Mouse (Mus musculus): ENCODE data around the gene Olfr1474. TPM values are rescaled to one million over a fixed set of nuclear protein-coding genes. Genes with fewer than 3 reads are reported as not detected.
"Not testable (repeated sequence)": the region's sequence is repeated elsewhere in the genome, so short reads cannot be mapped to it uniquely, and the experiment has no call there.

Olfr1474 gene
- not detected in 2 replicates for polyA plus RNA-seq (2015; fragmentation: Nextera tagmentation; extraction: Ambion mirVana)

DNA sequence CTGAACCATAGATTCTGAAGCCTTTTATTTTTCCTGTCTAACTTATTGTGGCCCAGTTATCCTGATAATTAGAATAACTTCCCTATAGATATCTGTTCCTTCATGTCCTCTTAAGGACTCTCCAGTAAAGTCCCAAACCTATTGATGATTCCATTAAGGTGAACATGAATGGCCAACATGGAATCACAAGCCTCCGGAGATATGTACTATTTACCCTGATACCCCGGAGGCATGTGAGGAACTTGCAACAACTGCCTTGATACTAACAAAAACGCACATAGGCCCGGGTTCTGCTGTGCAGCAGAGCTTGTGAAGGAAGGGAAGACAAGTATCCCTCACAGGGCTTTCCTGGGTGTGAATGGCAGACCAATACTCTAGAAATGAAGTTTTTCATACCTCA is at the start of gene Olfr1474:
Gene Olfr1474 (plus strand): TSS at position 301 of the 400 bp plus-strand sequence.
- not testable (repeated sequence) for H3K4me3 ChIP-seq (replicated peaks); H3K9me3 ChIP-seq (replicated peaks); ATAC-seq (ENCODE audit: insufficient read depth); H3K27me3 ChIP-seq; H3K9ac ChIP-seq; H3K4me2 ChIP-seq; H3K36me3 ChIP-seq (replicated peaks); H3K27ac ChIP-seq (replicated peaks); H3K4me1 ChIP-seq (replicated peaks)
- 68% methylated on average over 4 of the region's 4 CpGs for WGBS (ENCODE audit: insufficient replicate concordance)

DNA sequence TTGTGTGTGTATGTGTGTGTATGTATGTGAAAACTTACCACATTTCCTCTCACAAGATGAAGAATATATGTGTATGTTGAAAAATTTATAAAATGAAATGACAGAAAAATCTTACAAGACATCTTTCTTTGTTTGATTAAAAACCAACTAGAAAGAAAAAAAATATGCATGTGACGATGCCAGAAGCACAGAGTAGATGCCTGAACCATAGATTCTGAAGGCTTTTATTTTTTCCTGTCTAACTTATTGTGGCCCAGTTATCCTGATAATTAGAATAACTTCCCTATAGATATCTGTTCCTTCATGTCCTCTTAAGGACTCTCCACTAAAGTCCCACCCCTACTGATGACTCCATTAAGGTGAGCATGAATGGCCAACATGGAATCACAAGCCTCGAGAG is 26.3 kb upstream of the Olfr1474 start, which contains the start of gene Olfr1471:
Gene Olfr1471 (plus strand): TSS at position 301 of the 400 bp plus-strand sequence.
- not testable (repeated sequence) for H3K27me3 ChIP-seq; H3K9me3 ChIP-seq (replicated peaks); ATAC-seq (ENCODE audit: insufficient read depth); H3K27ac ChIP-seq (replicated peaks); H3K4me3 ChIP-seq (replicated peaks); H3K9ac ChIP-seq; H3K4me1 ChIP-seq (replicated peaks); H3K36me3 ChIP-seq (replicated peaks); H3K4me2 ChIP-seq
- 33% methylated on average over 2 of the region's 2 CpGs for WGBS (ENCODE audit: insufficient replicate concordance)

DNA sequence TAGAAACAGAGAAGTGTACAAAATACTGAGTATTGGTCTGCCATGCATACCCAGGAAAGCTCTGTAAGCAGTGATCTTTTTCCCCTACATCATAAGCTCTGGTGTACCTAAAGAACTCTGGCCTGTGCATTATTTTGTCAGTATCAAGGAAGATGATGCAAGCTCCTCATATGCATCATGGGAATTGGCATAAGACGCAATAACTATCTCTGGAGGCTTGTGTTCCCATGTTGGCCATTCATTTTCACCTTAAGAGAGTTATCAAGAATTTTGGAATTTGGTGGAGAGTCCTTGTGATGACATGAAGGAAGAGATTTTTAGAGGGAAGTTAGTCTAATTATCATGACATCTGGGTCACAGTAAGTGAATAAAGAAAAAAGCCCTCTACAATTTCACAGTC is 13.4 kb upstream of the Olfr1474 start, which contains the start of gene Olfr1472:
Gene Olfr1472 (minus strand): TSS at position 101 of the 400 bp plus-strand sequence.
- Histone ChIP-seq H3K27ac (replicated peaks) (no peak within 1 kb of the TSS), H3K4me3 (replicated peaks) (no peak within 1 kb of the TSS), H3K9me3 (replicated peaks) (no peaks in the 10 kb centered on the region), H3K9ac (no peak within 1 kb of the TSS), H3K4me2 (no peak within 1 kb of the TSS), H3K36me3 (replicated peaks) (no peaks in the 10 kb centered on the region), H3K27me3 (no peaks in the 10 kb centered on the region), H3K4me1 (replicated peaks) (no peaks in the 10 kb centered on the region)
- no peak for ATAC-seq (ENCODE audit: insufficient read depth)
- 61% methylated on average over 1 of the region's 1 CpGs for WGBS (ENCODE audit: insufficient replicate concordance)

DNA sequence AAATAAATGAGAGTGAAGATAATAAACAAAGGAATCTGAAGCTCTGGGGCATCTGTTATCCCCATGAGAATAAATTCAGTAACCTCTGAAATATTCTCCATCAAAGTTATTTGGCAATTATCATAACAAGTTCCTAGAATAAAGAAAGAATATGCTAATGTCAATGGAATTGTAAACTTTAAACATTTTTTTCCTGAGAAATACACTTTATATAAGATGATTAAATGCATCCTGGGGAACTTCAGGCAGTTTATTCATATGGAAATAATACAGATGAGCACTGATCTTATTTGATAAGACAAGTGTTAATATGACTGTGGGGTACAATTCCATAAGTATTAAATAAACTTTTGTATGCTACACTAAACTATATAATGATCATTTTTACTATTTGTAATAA is 10.7 kb downstream of the Olfr1474 start, which contains the start of gene Olfr1475:
Gene Olfr1475 (minus strand): TSS at position 101 of the 400 bp plus-strand sequence.
- Histone ChIP-seq H3K9ac (no peak within 1 kb of the TSS), H3K4me2 (no peak within 1 kb of the TSS), H3K27ac (replicated peaks) (no peak within 1 kb of the TSS), H3K27me3 (no peaks in the 10 kb centered on the region), H3K4me1 (replicated peaks) (no peaks in the 10 kb centered on the region), H3K36me3 (replicated peaks) (no peaks in the 10 kb centered on the region), H3K9me3 (replicated peaks) (no peaks in the 10 kb centered on the region), H3K4me3 (replicated peaks) (no peak within 1 kb of the TSS)
- ATAC-seq (ENCODE audit: insufficient read depth), result no peak

DNA sequence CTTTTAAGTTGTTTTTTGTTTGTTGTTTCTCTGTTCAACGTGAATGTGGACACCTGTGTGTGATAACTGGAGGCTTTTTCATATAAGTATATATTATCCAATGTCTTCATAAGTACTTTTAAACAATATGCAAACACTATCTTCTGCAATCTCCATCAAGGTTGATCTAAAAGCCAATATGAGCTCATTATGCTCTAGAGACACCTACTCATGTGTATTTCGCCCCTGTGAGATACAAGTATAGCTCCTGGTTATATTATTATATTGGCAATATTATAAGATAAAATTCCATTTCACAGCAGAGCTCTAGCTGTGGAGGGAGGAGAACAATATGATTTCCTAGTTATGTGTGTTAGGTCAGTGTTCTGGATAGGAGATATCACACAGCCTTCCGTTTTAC is 30.9 kb downstream of the Olfr1474 start, which contains the start of gene Olfr1477:
Gene Olfr1477 (plus strand): TSS at position 301 of the 400 bp plus-strand sequence.
- Histone ChIP-seq H3K4me3 (replicated peaks) (no peak within 1 kb of the TSS), H3K4me2 (no peak within 1 kb of the TSS), H3K4me1 (replicated peaks) (no peaks in the 10 kb centered on the region), H3K9ac (no peak within 1 kb of the TSS), H3K36me3 (replicated peaks) (no peaks in the 10 kb centered on the region), H3K27ac (replicated peaks) (no peak within 1 kb of the TSS), H3K9me3 (replicated peaks) (0 out of 2 replicates have a peak, but pooled peaks cover 2% of the 10 kb centered on the region), H3K27me3 (no peaks in the 10 kb centered on the region)
- no peak for ATAC-seq (ENCODE audit: insufficient read depth)
- 44% methylated on average over 3 of the region's 3 CpGs for WGBS (ENCODE audit: insufficient replicate concordance)

Other genes starting within 250 kb of the Olfr1474 start
- gene Olfr1463, start 238.2 kb upstream of the Olfr1474 start, polyA plus RNA-seq (2015; fragmentation: Nextera tagmentation; extraction: Ambion mirVana), result not detected in 2 replicates
- not detected in 2 replicates for gene Olfr1465, start 154.0 kb upstream of the Olfr1474 start, polyA plus RNA-seq (2015; fragmentation: Nextera tagmentation; extraction: Ambion mirVana)
- gene Olfr1466, start 130.7 kb upstream of the Olfr1474 start, polyA plus RNA-seq (2015; fragmentation: Nextera tagmentation; extraction: Ambion mirVana), result not detected in 2 replicates
- not detected in 2 replicates for gene Olfr1467, start 107.3 kb upstream of the Olfr1474 start, polyA plus RNA-seq (2015; fragmentation: Nextera tagmentation; extraction: Ambion mirVana)
- gene Olfr1469, start 61.7 kb upstream of the Olfr1474 start, polyA plus RNA-seq (2015; fragmentation: Nextera tagmentation; extraction: Ambion mirVana), result not detected in 2 replicates
- gene Olfr1471, start 26.2 kb upstream of the Olfr1474 start, polyA plus RNA-seq (2015; fragmentation: Nextera tagmentation; extraction: Ambion mirVana), result not detected in 2 replicates
- gene Olfr1472, start 13.5 kb upstream of the Olfr1474 start, polyA plus RNA-seq (2015; fragmentation: Nextera tagmentation; extraction: Ambion mirVana), result not detected in 2 replicates
- not detected in 2 replicates for gene Olfr1475, start 10.6 kb downstream of the Olfr1474 start, polyA plus RNA-seq (2015; fragmentation: Nextera tagmentation; extraction: Ambion mirVana)
- gene Olfr1477, start 31.0 kb downstream of the Olfr1474 start, polyA plus RNA-seq (2015; fragmentation: Nextera tagmentation; extraction: Ambion mirVana), result not detected in 2 replicates
- not detected in 2 replicates for gene Olfr1480, start 58.3 kb downstream of the Olfr1474 start, polyA plus RNA-seq (2015; fragmentation: Nextera tagmentation; extraction: Ambion mirVana)
- gene Olfr1484, start 113.9 kb downstream of the Olfr1474 start, polyA plus RNA-seq (2015; fragmentation: Nextera tagmentation; extraction: Ambion mirVana), result not detected in 2 replicates
- not detected in 2 replicates for gene Olfr1487, start 147.8 kb downstream of the Olfr1474 start, polyA plus RNA-seq (2015; fragmentation: Nextera tagmentation; extraction: Ambion mirVana)
- gene Olfr1489, start 162.1 kb downstream of the Olfr1474 start, polyA plus RNA-seq (2015; fragmentation: Nextera tagmentation; extraction: Ambion mirVana), result not detected in 2 replicates
- gene Olfr1490, start 181.5 kb downstream of the Olfr1474 start, polyA plus RNA-seq (2015; fragmentation: Nextera tagmentation; extraction: Ambion mirVana), result not detected in 2 replicates
- not detected in 2 replicates for gene Olfr1491, start 227.7 kb downstream of the Olfr1474 start, polyA plus RNA-seq (2015; fragmentation: Nextera tagmentation; extraction: Ambion mirVana)

All from liver, embryonic 15.5 days (tissue).